Mouse (Mus musculus) spleen, adult 2 months (tissue): ENCODE data around the gene Stam.

Experiments
- CTCF ChIP-seq: fragments of 200-500 bp; IDR thresholded peaks from 2 replicates; pipeline ENCODE4 v1.5.1; 2011; ENCODE audit warnings: mild to moderate bottlenecking, inconsistent platforms; ENCODE audit not compliant: insufficient read depth, insufficient read length, insufficient replicate concordance; ENCODE audit errors: extremely low read depth
- POLR2A ChIP-seq: fragments of 200-500 bp; IDR thresholded peaks from 2 replicates; pipeline ENCODE4 v1.6.1; 2011; ENCODE audit warnings: low read depth, low read length, inconsistent platforms

GRCm38 (mm10) chr2:14167721-14168120, 93.8 kb downstream of the Stam start:
- TF ChIP-seq POLR2A (no peak), CTCF (no peak)
